Mouse (Mus musculus) thymus, postnatal 25 days (tissue): ENCODE data around the gene Gm20388.

Source experiments
- DNase-seq: peaks from one replicate; pipeline ENCODE4 v3.0.0; 2022

Gm20388 gene

DNA sequence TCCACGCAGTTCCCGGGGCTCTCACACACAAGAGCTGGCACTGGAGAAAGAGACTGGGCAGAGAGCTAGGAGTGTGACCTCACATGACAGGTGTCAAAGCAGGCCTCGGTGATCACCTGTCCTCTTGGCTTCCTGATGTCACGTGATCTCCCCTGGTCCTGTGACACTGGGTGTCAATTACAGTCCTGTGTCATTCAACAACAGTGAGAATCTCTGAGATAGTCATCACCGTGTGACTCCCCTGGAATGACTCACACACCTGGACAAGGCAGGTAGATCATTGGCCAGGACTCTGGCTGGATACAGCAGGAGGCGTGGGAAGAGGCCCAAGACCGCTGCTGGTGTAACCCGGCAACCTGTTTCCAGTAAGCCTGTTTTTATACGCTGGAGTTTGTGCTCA, 3826.3 kb downstream of the Gm20388 start:
- no peak for DNase-seq

GRCm38 (mm10) chr8:123740263-123740662, 3829.6 kb downstream of the Gm20388 start:
- DNase-seq, result no peak

- DNase-seq, result no peak
Measured at GRCm38 (mm10) chr8:123741232-123741631, 3830.6 kb downstream of the Gm20388 start.

GRCm38 (mm10) chr8:123746488-123746887, 3835.8 kb downstream of the Gm20388 start:
- no peak for DNase-seq

- DNase-seq, result no peak
Measured at GRCm38 (mm10) chr8:123747772-123748171, 3837.1 kb downstream of the Gm20388 start.

- DNase-seq, result no peak
Measured at GRCm38 (mm10) chr8:123750171-123750693, 3839.6 kb downstream of the Gm20388 start.

DNA sequence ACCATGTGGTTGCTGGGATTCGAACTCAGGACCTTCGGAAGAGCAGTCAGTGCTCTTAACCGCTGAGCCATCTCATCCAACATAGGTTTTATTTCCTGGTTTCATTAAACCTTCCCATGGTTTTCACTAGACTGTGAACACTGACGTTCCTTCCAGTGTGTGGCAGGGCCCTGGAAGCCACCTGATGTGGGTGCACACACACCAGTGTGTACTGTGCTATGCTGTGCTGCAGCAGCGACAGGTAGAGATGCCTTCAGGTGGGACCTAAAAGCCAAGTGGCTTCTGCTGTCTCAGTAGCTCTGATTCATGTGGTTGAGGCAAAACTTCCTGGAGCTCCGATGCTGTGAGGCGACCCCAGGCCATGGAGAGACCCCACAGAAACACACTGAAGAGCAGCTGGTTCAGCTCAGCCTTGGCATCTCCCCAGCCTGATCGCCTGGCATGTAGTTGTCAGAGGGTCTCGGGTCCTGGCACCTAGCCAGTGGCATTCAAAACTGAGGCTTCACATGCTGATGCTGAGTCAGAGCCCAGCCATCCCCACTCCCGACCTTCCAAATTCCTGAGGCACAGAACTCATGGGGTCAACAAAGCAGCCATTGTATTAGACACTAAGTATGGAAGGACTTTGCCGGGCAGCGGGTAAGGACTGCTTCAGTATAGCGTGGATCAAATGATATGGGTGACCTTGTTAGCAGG, 3842.3 kb downstream of the Gm20388 start:
- DNase-seq, result no peak

DNA sequence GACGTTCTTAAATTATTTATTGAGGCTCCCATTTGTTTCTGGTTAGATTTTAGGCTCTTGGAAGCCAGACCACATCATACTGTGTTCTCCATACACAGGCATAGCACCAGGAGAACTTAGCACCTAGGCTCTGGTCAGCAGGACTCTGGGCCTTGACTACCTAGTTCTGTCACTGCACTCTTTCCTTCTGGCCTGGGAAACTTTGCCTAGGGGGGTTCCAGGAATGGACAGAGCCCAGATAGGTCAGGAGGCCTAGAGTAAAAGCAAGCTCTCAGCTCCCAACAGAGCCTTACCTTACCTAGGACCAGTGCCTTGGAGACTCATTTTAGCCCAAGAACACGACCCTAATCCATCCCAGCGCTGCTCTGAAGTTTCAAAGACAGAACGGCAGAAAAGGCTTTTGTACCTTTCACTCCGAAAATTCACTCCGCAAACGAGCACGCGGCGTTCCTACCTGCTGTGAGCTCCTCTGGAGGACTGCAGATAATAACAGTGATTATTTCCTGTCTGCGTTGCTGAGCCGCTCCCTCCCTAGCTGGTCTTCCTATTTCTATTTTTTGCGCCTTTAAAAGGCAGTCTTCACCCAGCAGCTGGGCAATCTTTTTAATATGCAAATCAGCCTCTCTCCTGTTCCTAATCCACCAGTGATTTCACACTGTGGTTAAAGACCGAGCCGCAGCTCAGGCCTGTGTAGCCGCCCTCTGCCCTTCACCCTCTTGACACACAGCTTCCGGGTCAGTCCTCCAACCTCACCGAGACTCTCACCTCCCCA, 3843.1 kb downstream of the Gm20388 start:
- DNase-seq, result no peak

DNA sequence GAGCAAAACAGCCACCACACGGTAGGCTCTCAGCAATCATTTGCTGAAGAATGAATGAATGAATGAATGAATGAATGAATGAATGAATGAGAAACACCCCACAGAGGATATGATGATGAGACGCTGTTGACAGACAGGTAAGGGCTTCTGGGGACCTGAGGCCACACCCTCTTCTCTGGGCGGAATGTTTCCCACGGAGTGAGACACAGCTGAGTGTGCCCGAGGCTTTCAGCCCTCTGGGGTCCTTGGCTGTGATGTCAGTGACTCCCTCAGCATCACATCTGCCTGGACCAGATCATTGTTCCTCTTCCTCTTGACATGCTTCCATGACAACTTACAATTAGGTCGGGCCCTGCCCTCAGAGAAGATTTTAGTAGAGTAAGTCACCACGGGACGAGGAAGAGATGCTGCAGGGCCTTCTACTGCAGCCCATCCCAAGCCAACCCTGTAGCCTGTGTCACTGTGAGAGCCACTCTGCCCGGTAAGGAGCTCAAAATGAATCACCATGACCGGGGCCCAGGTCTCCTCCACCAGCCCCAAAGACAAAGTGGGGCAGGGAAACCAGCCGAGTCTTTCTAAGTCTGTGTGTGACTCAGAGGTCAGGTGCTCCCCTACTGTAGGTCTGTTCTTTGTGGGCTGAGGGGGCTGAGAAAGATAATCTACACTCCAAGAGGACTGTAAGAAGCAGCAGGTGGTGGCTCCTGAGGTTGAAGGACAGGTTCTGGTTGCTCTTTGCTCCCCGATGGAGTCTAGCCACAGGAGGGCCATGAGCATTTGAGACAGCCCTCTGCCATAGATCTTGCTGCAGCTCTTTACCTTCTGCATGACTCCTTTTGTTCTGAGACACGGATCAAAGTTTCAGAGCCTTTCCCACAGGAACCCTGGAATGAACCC, 3844.1 kb downstream of the Gm20388 start:
- DNase-seq, result no peak

DNA sequence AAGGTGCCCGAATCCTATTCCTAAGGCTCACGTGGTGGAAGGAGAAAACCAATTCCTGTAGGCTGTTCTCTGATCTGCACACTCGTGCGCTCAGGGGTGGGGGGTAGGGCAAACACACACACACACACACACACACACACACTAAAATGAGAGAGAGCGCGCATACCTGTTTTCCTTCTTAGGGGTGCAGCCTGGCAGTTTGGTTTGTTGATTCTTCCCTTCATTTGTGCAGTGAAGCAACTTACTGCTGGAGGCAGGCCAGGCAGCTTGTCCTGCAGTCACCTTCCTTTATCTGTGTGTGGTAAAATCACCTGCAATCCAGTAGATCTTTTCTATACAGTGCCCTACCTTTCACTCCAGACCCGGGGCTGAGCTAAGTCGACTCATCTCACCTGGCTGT, 3846.3 kb downstream of the Gm20388 start:
- DNase-seq, result no peak

DNA sequence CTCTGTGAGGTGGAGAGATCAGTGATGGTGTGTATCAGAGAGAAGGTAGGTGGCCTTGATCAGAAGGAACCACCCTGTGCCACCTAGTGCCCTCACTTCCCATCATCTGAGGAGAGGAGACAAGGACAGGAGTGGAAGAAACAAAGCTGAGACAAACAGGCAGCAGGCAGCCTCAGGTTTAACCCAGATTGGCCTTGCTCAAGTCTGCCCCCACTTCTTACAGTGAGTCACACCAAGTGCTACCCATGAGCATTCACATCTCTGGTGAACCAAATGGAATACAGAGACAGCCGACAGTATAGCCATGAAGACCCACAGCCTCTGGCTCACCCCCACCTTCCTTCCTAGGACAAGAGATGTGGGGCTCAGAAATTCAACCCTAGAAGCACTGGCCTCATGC, 3848.3 kb downstream of the Gm20388 start:
- no peak for DNase-seq

GRCm38 (mm10) chr8:123759933-123760332, 3849.3 kb downstream of the Gm20388 start:
- DNase-seq, result no peak

- no peak for DNase-seq
Measured at GRCm38 (mm10) chr8:123760579-123760978, 3849.9 kb downstream of the Gm20388 start.

DNA sequence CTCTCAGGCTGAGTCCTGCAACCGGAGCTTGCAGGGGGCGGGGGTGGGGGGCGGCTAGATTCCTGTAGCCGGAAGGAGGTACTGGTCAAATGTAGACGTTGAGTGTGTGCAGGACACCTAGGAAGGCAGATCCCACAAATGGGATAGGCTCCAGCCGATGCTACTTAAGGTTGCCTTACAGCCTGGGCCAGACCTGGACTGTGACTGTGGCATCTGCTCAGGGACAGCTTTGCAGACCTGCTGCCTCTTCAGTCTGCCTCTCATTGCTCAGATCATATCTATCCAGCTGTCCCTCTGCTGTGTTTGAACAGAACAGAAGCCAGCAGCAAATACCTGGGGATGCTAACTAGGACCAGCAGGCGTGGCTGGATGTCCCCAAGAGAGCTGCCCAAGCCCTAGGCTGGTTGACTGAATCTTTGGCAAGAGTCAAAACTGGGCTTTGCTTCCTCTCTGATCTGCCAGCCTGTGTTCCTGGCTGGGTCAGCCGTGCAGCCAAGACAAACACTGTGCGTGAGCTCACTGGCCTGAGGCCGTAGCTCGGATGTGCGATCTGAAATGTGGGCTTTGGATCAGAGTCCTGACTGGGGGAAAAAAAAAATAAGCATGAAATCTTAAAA, 3850.7 kb downstream of the Gm20388 start:
- DNase-seq, result no peak

- DNase-seq, result no peak
Measured at GRCm38 (mm10) chr8:123761883-123762270, 3851.2 kb downstream of the Gm20388 start.

- no peak for DNase-seq
Measured at GRCm38 (mm10) chr8:123763355-123763754, 3852.7 kb downstream of the Gm20388 start.

DNA sequence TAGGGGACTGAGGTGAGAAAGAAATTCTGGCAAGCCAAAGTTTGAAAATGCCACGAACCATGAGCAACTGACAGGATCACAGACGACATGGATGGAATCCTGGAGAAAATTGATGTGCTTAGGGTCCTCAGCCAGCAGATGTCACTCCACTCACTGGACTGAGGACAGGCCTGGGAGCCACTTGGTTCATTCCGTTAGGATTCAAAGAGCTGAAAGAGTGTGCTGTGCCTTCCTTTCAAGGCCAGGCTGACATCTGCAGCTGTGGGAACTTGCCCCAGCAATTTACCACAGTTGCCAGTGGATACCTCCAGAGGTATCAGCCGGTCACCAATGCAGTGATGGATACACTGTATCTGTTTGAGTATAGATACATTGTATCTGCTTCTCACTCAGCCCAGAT, 3854.0 kb downstream of the Gm20388 start:
- DNase-seq, result no peak

DNA sequence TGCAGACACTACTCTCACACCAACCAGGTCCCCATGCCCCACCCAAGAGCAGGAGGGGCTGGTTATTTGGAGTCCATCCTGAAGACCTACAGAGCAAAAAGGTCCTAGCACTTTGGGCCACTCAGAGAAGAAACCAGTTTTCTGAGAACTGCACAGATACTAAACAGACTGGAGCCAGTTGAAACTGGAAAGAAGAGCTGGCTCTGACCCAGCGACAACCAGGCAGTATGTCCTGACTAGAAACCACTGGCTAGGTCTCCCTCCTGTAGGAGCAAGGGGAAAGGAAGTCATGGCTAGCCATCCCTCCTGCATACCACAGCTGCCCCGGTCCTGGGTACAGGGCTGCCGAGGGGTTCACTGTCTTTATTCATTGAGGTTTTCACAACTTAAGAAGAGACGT, 3855.9 kb downstream of the Gm20388 start:
- no peak for DNase-seq

DNA sequence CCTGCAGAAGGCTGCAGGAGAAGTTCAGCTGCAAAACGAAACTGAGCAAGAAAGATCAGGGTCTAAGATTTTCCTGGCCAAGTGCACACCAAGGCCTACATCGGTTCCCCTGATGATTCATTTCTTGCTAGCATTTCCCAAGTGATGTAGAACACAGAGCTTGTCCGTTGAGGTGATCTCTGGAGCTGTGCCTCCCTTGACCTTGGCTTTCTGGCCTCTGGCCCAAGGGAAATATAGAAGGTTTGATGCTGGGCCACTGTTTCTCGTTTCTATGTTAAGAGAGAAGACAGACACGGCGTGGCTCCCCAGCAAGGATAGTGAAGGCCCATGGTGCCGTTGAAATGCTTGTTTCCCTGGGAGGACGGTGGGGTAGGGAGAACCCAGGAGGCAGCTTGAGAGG, 3857.2 kb downstream of the Gm20388 start:
- DNase-seq, result no peak

GRCm38 (mm10) chr8:123768492-123769356, 3858.1 kb downstream of the Gm20388 start:
- no peak for DNase-seq

DNA sequence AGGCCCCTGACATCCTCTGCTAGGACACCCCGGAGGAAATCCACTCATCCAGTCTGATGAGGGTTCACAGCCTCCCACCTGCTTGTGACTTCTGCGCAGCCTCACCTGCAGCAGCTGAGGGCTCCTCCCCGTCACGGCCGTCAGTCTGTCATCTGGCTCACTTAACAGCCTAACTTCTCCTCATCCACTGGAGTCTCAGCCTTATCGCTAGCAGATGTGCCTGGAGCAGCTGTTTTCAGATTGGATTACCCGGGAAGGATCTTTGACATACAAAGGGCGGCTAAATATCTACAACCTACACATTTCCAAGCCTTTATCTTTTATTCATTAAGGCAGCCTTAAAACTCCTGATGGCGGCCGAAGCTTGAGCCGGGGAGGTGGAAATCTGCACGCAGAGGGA, 3862.8 kb downstream of the Gm20388 start:
- no peak for DNase-seq

- DNase-seq, result no peak
Measured at GRCm38 (mm10) chr8:123774491-123774890, 3863.8 kb downstream of the Gm20388 start.
